13 mouse cellular contexts compared by ENCODE assay signal in genomic region chr16:24151831-24152247, GRCm38 (mm10).
A peak's percentile ranks its signal among the peaks of the same experiment; 100 is the strongest.
DNase-seq lines count a peak whose midpoint lies in the region; ATAC-seq lines count a peak whose summit lies in the region.
"Had no signal": no experiment of that assay in that cellular context is flagged by ENCODE, and none has a peak within 500 bp of the region (broad histone marks: within the 10 kb centered on the region; RNA-seq: fewer than 3 reads in every experiment).

No protein-coding gene starts in this region.

- H3K9ac ChIP-seq in heart, embryonic 12.5 days, result no peak overlapping the region
- no peak overlapping the region for H3K9ac ChIP-seq in midbrain, embryonic 13.5 days (replicated peaks)
- H3K9ac ChIP-seq in midbrain, embryonic 15.5 days, result no peak overlapping the region

- no peak for DNase-seq in heart, embryonic 10.5 days (ENCODE audit: low spot score)
- peak; percentile 59 to 63 for DNase-seq in B cell, adult 2 months
- DNase-seq: cerebellum, postnatal 10 days; kidney, postnatal 36 days; lung, adult 2 months; midbrain, embryonic 14.5 days had no signal

- no peak overlapping the region for H3K27ac ChIP-seq in heart, embryonic 12.5 days (ENCODE audit: poor library complexity, severe bottlenecking)
- no peak overlapping the region for H3K27ac ChIP-seq in heart, embryonic 10.5 days
- no peak overlapping the region for H3K27ac ChIP-seq in midbrain, embryonic 13.5 days
- no peak overlapping the region for H3K27ac ChIP-seq in midbrain, embryonic 15.5 days
- H3K27ac ChIP-seq: hindbrain, postnatal 0 days had no signal

- H3K4me3 ChIP-seq in heart, embryonic 12.5 days, result no peak overlapping the region
- H3K4me3 ChIP-seq in heart, embryonic 10.5 days, result no peak overlapping the region
- no peak overlapping the region for H3K4me3 ChIP-seq in midbrain, embryonic 13.5 days (replicated peaks)
- H3K4me3 ChIP-seq in midbrain, embryonic 15.5 days, result no peak overlapping the region

- no peaks in the 10 kb centered on the region for H3K9me3 ChIP-seq in heart, embryonic 12.5 days (replicated peaks)
- H3K9me3 ChIP-seq in heart, embryonic 10.5 days, result no peaks in the 10 kb centered on the region
- no peaks in the 10 kb centered on the region for H3K9me3 ChIP-seq in midbrain, embryonic 13.5 days
- no peaks in the 10 kb centered on the region for H3K9me3 ChIP-seq in midbrain, embryonic 15.5 days

- 12% methylated on average over 7 of the region's 7 CpGs for WGBS in heart, embryonic 12.5 days
- 22% methylated on average over 7 of the region's 7 CpGs for WGBS in heart, embryonic 10.5 days
- WGBS in midbrain, embryonic 13.5 days, result 97% methylated on average over 7 of the region's 7 CpGs
- WGBS in midbrain, embryonic 15.5 days, result 87% methylated on average over 7 of the region's 7 CpGs

- H3K27me3 ChIP-seq in heart, embryonic 12.5 days (replicated peaks), result 0 out of 2 replicates have a peak, but pooled peaks cover 7% of the 10 kb centered on the region
- no peaks in the 10 kb centered on the region for H3K27me3 ChIP-seq in heart, embryonic 10.5 days (ENCODE audit: insufficient read depth, poor library complexity, severe bottlenecking)
- no peaks in the 10 kb centered on the region for H3K27me3 ChIP-seq in midbrain, embryonic 13.5 days
- H3K27me3 ChIP-seq in midbrain, embryonic 15.5 days (replicated peaks), result no peaks in the 10 kb centered on the region

- H3K36me3 ChIP-seq in heart, embryonic 12.5 days, result no peaks in the 10 kb centered on the region
- H3K36me3 ChIP-seq in heart, embryonic 10.5 days, result no peaks in the 10 kb centered on the region
- H3K36me3 ChIP-seq in midbrain, embryonic 13.5 days, result no peaks in the 10 kb centered on the region
- no peaks in the 10 kb centered on the region for H3K36me3 ChIP-seq in midbrain, embryonic 15.5 days (replicated peaks)

- peak overlapping the region; percentile 16; the same call in 1 of the 2 replicates for H3K4me2 ChIP-seq in heart, embryonic 12.5 days
- H3K4me2 ChIP-seq in midbrain, embryonic 13.5 days (replicated peaks), result no peak overlapping the region
- no peak overlapping the region for H3K4me2 ChIP-seq in midbrain, embryonic 15.5 days

- peaks cover 21% of the 10 kb centered on the region for H3K4me1 ChIP-seq in heart, embryonic 12.5 days (replicated peaks)
- peaks cover 24% of the 10 kb centered on the region for H3K4me1 ChIP-seq in heart, embryonic 10.5 days
- H3K4me1 ChIP-seq in midbrain, embryonic 13.5 days (replicated peaks), result no peaks in the 10 kb centered on the region
- H3K4me1 ChIP-seq in midbrain, embryonic 15.5 days, result no peaks in the 10 kb centered on the region

- no peak for ATAC-seq in heart, embryonic 12.5 days (ENCODE audit: insufficient number of reproducible peaks, low FRiP score)
- peak; percentile 44 for ATAC-seq in inflammation-experienced regulatory T-cells, adult 6 months
- peak; percentile 18; the same call in 1 of the 2 replicates for ATAC-seq in neutrophil, adult 5-6 weeks (ENCODE audit: extremely low read depth, insufficient number of reproducible peaks, low FRiP score, poor library complexity, severe bottlenecking)
- no peak for ATAC-seq in megakaryocyte-erythroid progenitor cell, adult 5-6 weeks (replicated peaks; ENCODE audit: low FRiP score, low TSS enrichment, poor library complexity, severe bottlenecking)
- ATAC-seq in midbrain, embryonic 13.5 days, result no peak
- ATAC-seq in midbrain, embryonic 15.5 days (replicated peaks), result no peak
- ATAC-seq: hindbrain, postnatal 0 days had no signal

Comparison
In these comparisons a context has a peak if more than half of its experiments do, and no peak if none do; other contexts are left out.
1. ATAC-seq: peak in inflammation-experienced regulatory T-cells, adult 6 months (single experiment) and neutrophil, adult 5-6 weeks (single experiment); none in heart, embryonic 12.5 days (single experiment), megakaryocyte-erythroid progenitor cell, adult 5-6 weeks (single experiment), midbrain, embryonic 13.5 days (single experiment) and midbrain, embryonic 15.5 days (single experiment).